Mouse (Mus musculus) right cerebral cortex, adult 18-20 months (tissue): Measurements from ENCODE around the gene Ccdc88c.

Experiments used
- DNase-seq: peaks from one replicate; pipeline ENCODE4 v3.0.0; 2022; ENCODE audit warnings: mixed read lengths

Ccdc88c gene

DNA sequence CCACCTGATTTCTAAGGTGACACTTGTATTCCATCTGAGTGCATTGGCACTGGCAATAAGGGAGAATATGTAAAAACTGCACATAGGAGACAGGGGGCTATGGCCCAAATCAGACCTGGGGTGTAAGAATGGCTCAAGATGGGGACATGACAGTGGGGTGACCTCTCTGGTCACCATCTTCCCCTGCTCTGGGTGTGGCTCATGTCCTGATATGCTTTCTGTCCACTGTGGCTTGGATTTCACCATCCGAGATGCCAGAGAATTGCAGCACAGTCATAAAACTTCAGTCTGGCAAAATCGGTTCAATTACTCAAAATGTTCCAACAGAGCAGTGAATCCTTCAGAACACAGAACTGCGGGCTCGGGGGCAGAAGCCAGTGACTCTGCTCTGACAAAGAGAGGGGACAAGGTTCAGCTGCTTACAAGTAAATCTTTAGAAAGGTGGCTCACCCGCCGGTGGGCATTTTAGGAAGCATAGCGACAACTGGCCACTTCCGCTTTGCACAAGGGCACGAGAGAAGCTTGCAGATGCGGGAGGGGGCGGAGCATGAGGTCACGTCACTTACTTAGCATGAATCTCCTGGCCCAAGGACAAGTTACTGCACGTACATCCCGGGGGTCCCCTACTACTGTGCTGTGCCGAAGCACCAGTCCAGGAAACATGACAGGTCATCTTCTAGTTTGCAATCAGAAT is 104.1 kb downstream of the Ccdc88c start:
- DNase-seq = no peak

DNA sequence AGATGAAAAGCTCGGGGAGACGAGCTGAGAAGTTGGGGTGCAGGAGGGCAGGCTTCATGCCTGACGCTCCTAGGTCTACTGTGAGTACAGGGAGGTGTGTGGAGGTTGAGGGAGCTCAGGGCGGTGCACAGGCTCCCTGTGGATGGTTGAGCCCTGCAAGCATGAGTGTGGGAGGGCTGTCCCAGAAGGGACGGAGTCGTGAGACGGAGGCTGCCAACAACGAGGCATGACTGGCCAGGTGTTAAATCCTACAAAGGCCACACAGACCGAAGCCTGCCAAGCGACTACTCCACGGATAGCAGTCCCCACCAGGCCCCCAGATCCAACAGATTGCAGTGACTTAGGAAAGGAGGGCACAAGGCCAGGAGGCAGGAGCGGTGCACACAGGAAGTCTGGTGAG is 118.1 kb downstream of the Ccdc88c start:
- DNase-seq = peak; percentile 76

DNA sequence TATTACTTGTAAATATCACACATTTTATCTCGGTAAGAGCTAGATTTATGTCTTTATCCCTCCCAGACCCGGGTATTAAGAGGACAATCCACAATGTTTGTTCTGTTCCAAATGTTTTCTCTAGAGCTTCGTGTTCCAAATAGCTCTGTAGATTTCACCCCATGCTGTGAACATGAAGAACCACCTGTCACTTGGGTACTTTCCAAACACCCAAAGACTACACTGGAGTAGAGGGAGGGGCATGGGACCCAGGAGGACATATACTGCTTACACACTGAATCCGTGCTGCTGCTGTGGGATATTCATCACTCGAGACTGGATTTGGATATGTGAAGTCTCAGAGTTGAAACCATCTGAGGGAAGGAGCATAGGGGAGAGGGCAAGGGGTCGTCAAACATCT is 119.1 kb downstream of the Ccdc88c start:
- DNase-seq = no peak

DNA sequence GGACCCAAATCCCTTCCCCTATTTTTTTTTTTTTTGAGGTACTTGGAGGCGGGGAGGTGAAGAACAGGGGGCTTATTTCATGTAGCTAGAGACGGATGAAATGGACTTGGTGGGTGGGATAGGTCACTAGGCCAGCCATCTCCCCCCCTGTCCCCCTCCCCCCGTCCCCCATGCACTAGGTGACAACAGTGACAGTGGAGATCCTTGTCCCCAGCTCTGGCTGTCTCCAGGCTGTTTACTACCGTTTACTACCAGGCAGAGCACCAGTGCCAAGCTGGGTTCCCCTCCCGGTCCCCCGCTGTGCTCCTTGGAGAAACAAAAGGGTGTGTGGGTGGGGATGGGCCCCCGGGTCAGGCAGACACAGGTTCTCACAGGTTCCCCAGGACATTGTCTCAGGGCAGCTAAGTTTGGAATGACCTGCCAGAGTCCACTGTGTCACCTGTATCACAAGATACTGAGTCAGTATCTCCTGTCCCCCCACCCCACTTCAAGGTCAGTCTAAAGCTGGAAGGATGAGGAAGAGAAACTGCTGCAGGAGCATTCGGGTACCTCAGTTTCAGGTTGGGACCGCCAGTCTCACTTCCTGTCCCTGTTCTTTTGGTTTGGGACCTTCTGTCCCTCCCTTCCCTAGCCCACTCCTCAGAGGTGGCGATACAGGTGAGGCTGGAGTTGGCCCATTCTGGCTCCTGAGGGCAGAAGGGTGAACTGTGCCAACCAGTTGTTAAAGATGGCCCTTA is 120.4 kb downstream of the Ccdc88c start:
- no peak for DNase-seq

DNA sequence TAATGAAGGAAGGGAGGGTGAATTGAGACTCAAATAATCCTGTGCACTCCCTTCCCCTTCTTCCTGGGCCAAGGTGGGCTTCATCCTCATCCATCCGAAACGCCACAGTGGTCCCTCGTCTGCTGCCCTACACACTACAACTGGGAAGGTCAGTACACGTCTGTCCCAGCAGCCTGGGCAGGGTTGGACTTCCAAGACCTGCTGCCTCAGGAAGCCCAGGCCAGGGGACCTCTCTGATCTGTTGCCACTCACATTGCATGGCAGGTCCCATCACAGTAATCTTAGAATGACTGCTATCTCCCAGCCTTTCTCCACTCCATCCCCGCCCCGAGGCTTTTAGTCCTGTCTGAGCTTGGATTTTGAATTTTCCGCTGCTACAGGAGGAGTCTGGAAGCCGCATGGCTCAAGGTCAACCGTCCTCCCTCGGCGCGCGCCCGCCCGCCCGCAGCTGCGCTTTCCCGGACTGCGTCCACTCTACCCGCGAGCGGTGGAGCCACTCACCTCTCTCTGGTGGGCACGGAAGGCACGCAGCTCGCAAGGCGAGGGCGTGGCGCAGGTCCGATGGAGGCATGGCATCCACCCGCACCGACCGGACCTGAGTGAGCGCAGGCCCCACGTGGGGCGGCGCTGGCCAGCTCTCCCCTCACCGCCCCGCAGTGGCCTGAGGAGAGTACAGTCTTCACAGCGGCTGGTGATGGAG is 121.1 kb downstream of the Ccdc88c start, which contains the start of gene Gpr68:
Gene Gpr68 (minus strand): TSS at position 601 of the 700 bp plus-strand sequence.
- no peak for DNase-seq

DNA sequence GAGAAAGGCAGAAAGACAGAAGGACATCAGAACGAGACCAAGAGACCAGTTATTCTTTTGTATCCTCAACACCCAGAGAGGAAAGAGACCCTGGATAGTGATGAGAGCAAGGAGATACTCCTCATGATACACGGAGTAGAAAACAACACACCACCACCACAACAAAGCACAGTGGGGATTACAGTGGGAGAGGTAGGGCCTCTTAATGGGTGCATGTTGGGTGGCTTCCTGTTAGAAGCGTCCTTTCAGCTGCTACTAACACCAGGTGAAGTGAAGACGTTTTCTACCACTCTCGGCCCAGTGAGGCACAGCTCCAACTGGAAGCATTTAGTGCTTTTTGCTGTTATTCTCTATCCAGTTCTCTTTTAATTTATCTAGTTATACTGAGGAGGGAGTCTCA is 122.0 kb downstream of the Ccdc88c start:
- no peak for DNase-seq

DNA sequence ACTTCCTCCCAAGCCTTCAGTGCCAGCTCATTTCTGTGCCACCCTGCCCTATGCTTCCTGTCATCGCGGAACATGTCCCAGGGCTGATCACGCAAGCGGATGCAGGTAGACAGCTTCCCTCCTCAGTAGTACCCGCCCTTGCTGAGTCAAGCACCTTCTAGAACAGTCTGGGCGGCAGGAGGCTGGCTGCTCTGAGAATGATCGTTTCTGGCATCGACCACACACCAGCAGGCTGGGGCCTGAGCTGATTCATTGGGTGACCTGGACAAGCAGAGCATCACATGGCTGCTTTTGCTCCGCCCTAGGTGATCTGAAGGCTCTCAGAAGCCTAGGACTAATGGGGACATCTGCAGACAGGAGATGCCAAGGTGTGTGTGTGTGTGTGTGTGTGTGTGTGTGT is 125.1 kb downstream of the Ccdc88c start:
- no peak for DNase-seq

DNA sequence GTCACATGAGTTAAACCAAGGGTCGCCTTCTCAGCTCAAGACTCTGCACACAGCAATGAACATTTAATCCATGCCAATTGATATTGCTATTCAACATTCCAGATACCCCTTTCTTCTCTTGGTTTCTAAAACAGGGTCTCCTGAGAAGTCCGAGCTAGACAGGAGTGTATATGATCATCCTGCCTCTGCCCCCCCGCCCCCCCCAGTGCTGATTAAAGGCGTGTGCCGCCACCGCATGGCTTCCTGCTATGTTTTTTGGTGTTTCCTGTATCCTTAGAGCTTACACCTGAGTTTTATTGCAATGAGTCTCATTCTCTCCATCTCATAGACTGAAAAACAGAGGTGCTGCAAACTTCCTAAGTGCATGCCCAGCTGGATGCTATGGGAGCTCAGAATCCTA is 127.5 kb downstream of the Ccdc88c start:
- no peak for DNase-seq

DNA sequence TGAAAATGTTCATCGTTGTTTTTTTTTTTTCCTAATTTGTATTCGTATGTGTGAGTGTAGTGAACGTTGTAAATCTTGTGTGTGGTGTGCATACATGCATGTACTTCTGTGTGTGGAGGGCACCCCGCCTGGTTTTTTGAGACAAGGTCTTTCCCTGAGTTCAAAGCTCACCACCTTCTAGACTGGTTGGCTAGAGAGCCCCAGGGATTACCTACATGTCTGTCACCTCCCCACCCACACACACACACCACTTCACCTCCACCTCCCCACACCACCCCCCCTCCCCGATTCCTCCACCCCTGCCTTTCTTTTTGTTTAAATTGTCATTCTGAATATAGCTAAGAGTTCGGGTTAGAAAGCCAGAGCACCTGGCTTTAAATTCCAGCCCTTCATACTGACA is 128.0 kb downstream of the Ccdc88c start:
- no peak for DNase-seq

DNA sequence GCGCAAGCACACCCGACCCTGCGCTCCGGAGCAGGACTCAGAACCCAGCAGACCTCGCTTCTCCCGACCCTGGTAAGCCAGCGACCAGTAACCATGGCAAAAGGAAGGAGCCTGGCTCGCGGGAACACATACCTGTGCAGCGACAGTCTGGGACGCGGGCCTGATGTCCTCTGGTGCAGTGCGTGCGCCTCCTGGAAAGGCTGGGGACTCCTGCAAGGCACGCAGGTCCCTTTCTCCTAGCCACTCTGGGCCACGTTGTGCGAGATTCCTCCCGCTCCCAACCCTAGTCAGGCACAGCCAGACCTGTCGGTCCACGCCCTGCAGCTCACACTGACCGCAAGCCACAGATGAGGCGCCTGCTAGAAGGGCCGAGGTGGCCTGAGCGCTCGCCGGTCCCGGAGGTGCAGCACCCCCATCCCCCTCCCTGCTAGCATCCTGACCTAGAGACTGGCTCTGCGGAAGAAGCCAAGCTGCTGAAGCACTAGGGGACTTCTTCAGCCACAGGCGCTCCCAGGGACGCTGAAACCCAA is 129.7 kb downstream of the Ccdc88c start:
- peak; percentile 51 for DNase-seq

DNA sequence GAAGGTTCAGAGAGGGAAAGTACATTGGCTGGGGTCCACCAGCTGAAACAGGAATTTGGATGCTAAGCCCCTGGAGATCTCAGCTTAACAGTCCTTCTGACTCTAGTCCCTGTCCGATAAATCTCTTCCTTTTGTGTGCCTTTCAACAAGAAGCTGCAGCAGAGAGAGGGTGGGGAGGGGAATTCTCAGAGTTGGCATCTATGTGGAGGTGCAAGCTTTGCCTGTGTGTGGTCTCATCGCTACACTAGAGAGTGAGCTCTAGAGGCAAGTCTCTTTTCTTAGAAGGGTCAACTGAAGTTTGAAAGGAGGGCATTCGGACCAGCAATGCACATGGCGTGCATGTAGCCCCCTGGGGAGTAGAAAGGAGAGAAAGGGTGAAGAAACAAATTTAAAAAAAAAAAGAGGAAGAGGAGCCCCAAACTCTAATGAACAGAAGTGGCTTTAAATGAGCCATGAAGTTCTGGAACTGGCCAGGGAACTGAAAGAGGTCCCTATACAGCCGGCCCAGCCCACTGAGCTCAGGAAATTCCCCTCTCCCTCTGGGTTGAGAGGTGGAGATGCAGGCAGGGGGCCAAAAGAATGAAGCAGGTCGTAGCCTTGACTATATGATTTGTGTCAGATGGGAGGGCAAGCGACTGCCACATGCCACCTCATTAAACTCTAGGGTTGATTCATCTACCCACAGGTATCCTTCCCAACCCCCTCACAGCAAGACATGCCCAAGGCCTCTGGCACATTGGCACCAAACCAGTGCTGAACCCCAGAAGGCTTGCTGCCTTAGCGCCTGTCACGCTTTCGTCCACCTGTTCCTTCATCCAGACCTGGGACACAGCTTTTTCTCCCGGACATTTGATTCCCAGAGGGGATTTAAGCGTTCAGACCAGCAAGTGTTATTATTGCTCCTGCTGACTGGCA is 130.9 kb downstream of the Ccdc88c start:
- DNase-seq = no peak

DNA sequence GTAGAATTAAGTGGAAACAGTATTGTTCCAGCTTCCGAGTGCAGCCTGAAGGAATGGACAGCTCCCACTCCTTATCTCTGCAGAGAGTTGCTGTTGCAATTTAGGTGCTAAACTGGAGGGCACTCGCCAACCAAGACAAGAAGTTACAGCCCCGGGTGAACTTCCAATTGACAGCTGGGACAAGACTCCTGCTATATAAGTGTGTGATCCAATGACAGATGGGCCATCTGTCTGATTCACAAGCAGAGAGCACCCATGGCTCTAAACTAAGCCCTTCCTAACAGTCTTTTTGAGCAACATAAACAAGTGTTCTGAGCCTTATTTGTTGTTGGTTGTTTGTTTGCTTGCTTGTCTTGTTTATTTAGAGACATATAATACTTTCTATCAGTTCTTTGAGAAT is 132.2 kb downstream of the Ccdc88c start:
- DNase-seq = no peak

DNA sequence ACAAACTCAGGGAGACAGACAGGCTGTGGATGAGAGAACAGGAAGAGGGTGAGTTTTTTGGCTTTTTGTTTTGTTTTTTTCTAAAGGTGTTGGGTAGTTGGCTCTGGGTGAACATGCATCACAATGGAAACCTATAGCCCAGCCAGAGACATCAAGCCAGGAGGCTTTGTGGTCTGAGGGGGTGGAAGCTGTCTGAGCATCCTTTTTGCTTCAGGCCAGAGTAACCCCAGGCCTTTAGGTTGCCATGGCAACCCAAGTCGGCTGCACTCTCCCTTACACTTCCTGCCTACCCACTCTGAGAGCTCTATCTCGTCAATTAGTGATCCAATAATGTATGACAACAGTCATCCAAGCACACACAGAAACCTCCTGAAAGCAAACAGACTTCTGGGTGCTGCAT is 133.4 kb downstream of the Ccdc88c start:
- DNase-seq = no peak

DNA sequence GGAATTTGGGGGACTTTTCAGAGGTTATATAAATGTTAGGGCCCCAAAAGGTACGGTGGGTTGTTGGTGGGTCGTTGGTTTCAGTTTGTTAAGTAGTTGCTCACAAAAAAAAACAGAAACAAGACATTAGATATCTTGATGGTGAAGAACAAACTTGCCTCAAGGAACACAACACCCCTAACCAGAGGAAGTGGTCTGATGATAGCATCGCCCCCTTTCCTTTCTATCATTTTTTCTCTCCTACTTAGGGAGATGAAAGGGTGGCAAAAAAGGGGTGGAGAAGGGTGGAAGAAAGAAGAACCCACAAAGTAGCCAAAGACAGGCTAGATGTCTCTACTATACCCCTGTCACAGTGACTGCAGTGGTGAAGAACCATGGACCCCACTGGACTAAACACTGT is 138.3 kb downstream of the Ccdc88c start:
- DNase-seq = no peak

DNA sequence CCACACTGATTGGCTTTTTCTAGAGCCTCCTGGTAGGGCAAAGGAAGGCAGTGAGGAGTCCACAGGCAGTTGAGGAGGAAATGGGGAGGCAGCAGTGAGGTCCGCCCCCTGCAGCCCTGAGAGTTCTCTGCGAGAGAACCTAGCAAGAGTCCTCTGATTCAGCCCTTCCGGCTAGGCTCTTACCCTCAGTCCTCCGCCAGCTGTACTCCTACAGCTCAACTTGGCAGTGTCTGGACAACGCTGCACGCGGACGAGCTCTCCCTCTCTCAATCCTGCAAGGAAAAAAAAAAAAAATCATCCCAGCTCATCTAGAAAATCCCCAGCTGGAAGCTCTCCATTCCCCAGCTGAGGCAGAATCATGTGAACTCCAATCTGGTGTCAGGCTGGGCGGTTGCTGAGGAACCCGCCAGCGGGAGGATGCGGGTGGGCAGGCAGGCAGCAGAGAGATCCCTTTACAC is 141.0 kb downstream of the Ccdc88c start:
- peak; percentile 89 for DNase-seq

DNA sequence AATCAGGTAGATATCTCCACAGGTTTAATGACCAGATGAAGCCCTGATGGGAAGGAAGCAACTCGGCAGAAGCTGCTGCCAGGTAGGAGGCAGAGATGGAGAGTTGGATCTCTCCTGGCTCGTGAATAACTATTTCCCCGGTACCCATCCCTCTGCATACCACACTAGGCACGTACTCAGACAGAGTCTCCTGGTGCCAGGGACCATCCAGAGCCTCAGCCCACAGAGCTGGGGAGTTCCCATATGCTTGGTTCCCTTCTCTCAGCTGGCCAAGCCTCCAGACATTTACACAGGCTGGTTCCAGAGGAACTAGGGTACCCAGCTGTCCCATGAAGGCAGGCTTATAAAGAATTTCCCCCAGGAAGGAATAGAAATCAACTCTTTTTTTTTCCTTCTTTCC is 142.0 kb downstream of the Ccdc88c start:
- peak; percentile 38 for DNase-seq

DNA sequence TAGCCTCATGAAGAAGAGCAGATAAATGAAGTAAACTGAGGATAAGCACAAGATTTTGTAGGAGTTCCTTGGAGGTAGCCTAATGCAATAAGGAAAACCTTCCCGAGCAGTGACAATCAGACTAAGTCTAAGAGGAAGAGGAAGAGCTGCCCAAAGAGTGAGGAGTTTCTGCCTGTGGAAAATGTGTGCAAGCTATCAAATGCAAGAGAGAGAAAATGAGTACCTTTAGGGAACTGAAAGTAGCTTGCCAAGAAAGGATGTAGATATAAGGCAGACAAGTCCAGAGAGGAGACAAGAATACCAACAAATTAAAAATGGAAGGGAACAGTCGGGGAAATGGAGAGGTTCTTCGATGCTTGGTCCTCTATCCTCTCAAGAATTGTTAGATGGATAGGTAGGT is 143.3 kb downstream of the Ccdc88c start:
- DNase-seq = no peak

DNA sequence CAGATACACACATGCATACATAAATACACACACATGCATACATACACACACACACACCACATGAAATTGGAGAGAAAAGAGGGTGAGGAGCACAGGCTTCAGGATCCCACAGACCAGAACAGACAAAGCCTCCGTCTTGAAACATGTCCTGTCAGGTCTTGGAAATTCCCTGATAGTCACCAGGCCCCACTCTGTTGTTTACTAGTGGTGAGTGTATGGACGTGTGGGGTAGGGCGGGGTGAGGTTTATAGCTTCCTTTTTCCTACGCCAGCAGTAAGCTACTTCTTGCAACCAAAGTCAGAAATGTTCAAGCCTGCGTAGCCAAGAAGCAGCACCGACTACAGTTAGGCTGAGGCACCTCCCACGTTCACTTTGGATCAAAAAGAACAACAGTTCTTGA is 145.7 kb downstream of the Ccdc88c start:
- no peak for DNase-seq

DNA sequence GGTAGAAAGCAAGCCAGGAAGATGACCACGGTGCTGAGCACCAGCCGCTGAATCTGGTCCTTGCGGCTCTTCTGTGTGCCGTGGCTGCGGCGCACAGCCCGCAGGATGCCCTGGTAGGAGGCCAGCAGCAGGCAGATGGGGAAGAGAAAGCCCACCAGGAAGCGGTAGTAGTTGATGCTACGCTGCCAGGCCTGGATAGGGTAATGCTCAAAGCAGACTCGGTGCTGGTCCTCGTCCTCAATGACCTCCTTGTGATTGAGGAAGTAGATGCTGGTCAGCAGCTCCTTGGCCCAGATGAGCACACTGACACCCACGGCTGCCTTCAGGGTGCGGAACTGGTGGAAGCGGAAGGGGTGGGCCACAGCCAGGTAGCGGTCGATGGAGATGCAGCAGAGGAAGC is 150.3 kb downstream of the Ccdc88c start:
- DNase-seq = no peak

DNA sequence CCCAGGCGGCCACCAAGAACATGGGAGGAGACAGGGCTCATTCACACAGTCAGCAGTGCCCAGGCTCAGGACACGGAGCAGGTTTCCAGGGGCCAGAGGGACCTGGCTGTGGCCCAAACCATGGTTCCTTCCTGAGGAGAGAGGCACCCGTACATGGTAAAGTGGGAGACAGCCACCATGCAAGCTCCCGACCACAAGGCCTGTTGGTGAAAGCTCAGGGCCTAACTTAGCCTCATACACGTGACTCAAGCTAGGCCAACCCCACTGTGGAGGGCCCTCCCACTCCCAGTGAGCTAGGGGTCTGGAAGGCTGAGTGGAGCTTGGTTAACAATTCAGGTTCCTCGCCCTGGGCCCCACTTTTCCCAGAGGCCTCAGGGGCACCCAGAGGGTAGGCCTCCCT is 150.9 kb downstream of the Ccdc88c start:
- no peak for DNase-seq

DNA sequence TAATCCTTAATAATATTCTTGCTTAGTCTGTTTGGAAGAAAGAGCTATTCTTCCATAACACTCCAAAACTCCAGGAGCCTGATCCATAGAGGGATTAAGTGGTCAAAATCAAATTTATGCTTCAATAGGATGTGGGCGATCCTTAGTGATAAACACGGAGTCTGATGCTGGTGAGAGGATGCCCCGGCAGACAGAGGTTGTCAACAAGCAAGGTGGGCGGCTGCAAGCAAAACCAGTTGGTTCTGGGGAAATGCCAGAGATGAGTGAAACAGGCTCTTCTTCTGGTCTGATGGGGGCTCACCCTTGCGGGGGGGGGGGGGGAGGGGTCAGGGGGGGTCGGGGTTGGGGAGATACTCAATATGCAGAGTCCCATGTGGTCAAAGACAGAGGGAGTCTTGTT is 152.9 kb downstream of the Ccdc88c start:
- no peak for DNase-seq

DNA sequence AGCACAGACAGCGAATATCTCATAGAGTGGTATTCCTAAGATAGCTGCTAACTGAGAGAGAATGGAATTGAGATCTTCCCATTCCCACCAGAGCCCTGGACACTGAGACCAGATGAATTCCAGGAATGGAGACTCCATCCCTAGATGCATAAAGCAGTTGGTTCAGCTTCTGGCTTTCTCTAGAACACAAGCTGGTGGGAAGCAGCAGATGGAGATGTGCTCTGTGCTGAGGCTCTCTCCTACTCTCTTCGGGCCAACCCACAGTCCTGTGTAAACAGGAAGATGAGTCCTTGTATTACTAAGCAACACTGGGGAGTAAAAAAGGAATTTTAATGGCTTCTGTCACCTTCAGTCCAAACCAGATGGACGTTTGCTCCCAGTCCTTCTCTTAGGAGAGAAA is 153.3 kb downstream of the Ccdc88c start:
- peak; percentile 77 for DNase-seq

DNA sequence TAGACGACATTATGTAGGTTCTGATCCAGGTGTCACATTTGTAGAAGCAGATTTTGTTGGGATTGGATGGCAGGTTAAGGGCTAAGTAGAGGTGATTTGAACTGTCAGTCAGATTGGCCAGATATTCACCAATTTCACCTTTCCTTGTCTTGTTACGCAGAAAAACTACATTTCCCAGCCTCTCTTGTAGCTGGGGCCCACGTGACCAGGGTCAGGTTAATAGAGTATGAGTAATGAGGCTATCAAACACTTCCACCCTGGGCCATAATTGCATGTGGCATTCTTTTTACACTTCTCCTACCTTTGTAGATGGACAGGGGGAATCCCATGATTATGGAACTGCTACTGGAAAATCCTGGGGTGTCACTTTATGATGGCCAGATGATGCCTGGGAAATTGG is 155.2 kb downstream of the Ccdc88c start:
- DNase-seq = no peak
